Mouse (Mus musculus): Measurements from ENCODE around the gene A830018L16Rik. TPM values are rescaled to one million over a fixed set of nuclear protein-coding genes. Genes with fewer than 3 reads are reported as not detected.

A830018L16Rik gene
- polyA plus RNA-seq, 1 experiment: 4.6 TPM

- Histone ChIP-seq H3K9me3 (replicated peaks; ENCODE audit: control insufficient read depth, insufficient read depth, low read length, poor library complexity, severe bottlenecking) (no peaks in the 10 kb centered on the region), H3K9ac (ENCODE audit: low read depth, poor library complexity, severe bottlenecking) (no peak overlapping the region), H3K27ac (ENCODE audit: insufficient read depth, low read length) (no peak overlapping the region), H3K4me3 (ENCODE audit: low read depth, low read length) (no peak overlapping the region), H3K4me1 (ENCODE audit: control insufficient read depth, insufficient read depth, low read length) (no peaks in the 10 kb centered on the region), H3K36me3 (ENCODE audit: control insufficient read depth, insufficient read depth, low read length, poor library complexity, severe bottlenecking) (no peaks in the 10 kb centered on the region), H3K27me3 (ENCODE audit: control insufficient read depth, insufficient read depth, low read length, poor library complexity, severe bottlenecking) (no peaks in the 10 kb centered on the region)
- TF ChIP-seq POLR2A (IDR thresholded peaks at IDR 0.05; ENCODE audit: insufficient read depth, low read length): no peak
- no peak for TF ChIP-seq CTCF (IDR thresholded peaks at IDR 0.05; ENCODE audit: low read depth, low read length)
- no peak for TF ChIP-seq EP300 (IDR thresholded peaks at IDR 0.05; ENCODE audit: insufficient read depth, low read depth, low read length)
These were observed 467.8 kb downstream of the A830018L16Rik start for GRCm38 (mm10) chr1:11881706-11882105.

- Histone ChIP-seq H3K9ac (ENCODE audit: low read depth, poor library complexity, severe bottlenecking) (no peak overlapping the region), H3K4me3 (ENCODE audit: low read depth, low read length) (no peak overlapping the region), H3K9me3 (replicated peaks; ENCODE audit: control insufficient read depth, insufficient read depth, low read length, poor library complexity, severe bottlenecking) (no peaks in the 10 kb centered on the region), H3K4me1 (ENCODE audit: control insufficient read depth, insufficient read depth, low read length) (no peaks in the 10 kb centered on the region), H3K27me3 (ENCODE audit: control insufficient read depth, insufficient read depth, low read length, poor library complexity, severe bottlenecking) (no peaks in the 10 kb centered on the region), H3K36me3 (ENCODE audit: control insufficient read depth, insufficient read depth, low read length, poor library complexity, severe bottlenecking) (no peaks in the 10 kb centered on the region), H3K27ac (ENCODE audit: insufficient read depth, low read length) (no peak overlapping the region)
- TF ChIP-seq EP300 (IDR thresholded peaks at IDR 0.05; ENCODE audit: insufficient read depth, low read depth, low read length) (no peak), CTCF (IDR thresholded peaks at IDR 0.05; ENCODE audit: low read depth, low read length) (no peak), POLR2A (IDR thresholded peaks at IDR 0.05; ENCODE audit: insufficient read depth, low read length) (no peak)
These were observed 481.8 kb downstream of the A830018L16Rik start for GRCm38 (mm10) chr1:11895715-11896114.

GRCm38 (mm10) chr1:11915873-11916272, 502.0 kb downstream of the A830018L16Rik start:
- no peaks in the 10 kb centered on the region for H3K27me3 ChIP-seq (ENCODE audit: control insufficient read depth, insufficient read depth, low read length, poor library complexity, severe bottlenecking)
- no peaks in the 10 kb centered on the region for H3K36me3 ChIP-seq (ENCODE audit: control insufficient read depth, insufficient read depth, low read length, poor library complexity, severe bottlenecking)
- no peak overlapping the region for H3K27ac ChIP-seq (ENCODE audit: insufficient read depth, low read length)
- H3K9me3 ChIP-seq (replicated peaks; ENCODE audit: control insufficient read depth, insufficient read depth, low read length, poor library complexity, severe bottlenecking): no peaks in the 10 kb centered on the region
- H3K4me1 ChIP-seq (ENCODE audit: control insufficient read depth, insufficient read depth, low read length): no peaks in the 10 kb centered on the region
- no peak overlapping the region for H3K4me3 ChIP-seq (ENCODE audit: low read depth, low read length)
- no peak for TF ChIP-seq EP300 (IDR thresholded peaks at IDR 0.05; ENCODE audit: insufficient read depth, low read depth, low read length)
- no peak for TF ChIP-seq CTCF (IDR thresholded peaks at IDR 0.05; ENCODE audit: low read depth, low read length)
- TF ChIP-seq POLR2A (IDR thresholded peaks at IDR 0.05; ENCODE audit: insufficient read depth, low read length): no peak
- H3K9ac ChIP-seq (ENCODE audit: low read depth, poor library complexity, severe bottlenecking): no peak overlapping the region

GRCm38 (mm10) chr1:11936984-11937383, 523.1 kb downstream of the A830018L16Rik start:
- Histone ChIP-seq H3K4me1 (ENCODE audit: control insufficient read depth, insufficient read depth, low read length) (no peaks in the 10 kb centered on the region), H3K36me3 (ENCODE audit: control insufficient read depth, insufficient read depth, low read length, poor library complexity, severe bottlenecking) (no peaks in the 10 kb centered on the region), H3K27me3 (ENCODE audit: control insufficient read depth, insufficient read depth, low read length, poor library complexity, severe bottlenecking) (no peaks in the 10 kb centered on the region), H3K4me3 (ENCODE audit: low read depth, low read length) (no peak overlapping the region), H3K9ac (ENCODE audit: low read depth, poor library complexity, severe bottlenecking) (no peak overlapping the region), H3K27ac (ENCODE audit: insufficient read depth, low read length) (no peak overlapping the region), H3K9me3 (replicated peaks; ENCODE audit: control insufficient read depth, insufficient read depth, low read length, poor library complexity, severe bottlenecking) (no peaks in the 10 kb centered on the region)
- TF ChIP-seq CTCF (IDR thresholded peaks at IDR 0.05; ENCODE audit: low read depth, low read length) (no peak), EP300 (IDR thresholded peaks at IDR 0.05; ENCODE audit: insufficient read depth, low read depth, low read length) (no peak), POLR2A (IDR thresholded peaks at IDR 0.05; ENCODE audit: insufficient read depth, low read length) (no peak)

- no peak overlapping the region for H3K4me3 ChIP-seq (ENCODE audit: low read depth, low read length)
- H3K27ac ChIP-seq (ENCODE audit: insufficient read depth, low read length): no peak overlapping the region
- TF ChIP-seq EP300 (IDR thresholded peaks at IDR 0.05; ENCODE audit: insufficient read depth, low read depth, low read length) (no peak), POLR2A (IDR thresholded peaks at IDR 0.05; ENCODE audit: insufficient read depth, low read length) (no peak)
- no peaks in the 10 kb centered on the region for H3K27me3 ChIP-seq (ENCODE audit: control insufficient read depth, insufficient read depth, low read length, poor library complexity, severe bottlenecking)
- H3K4me1 ChIP-seq (ENCODE audit: control insufficient read depth, insufficient read depth, low read length): no peaks in the 10 kb centered on the region
- H3K9me3 ChIP-seq (replicated peaks; ENCODE audit: control insufficient read depth, insufficient read depth, low read length, poor library complexity, severe bottlenecking): no peaks in the 10 kb centered on the region
- H3K36me3 ChIP-seq (ENCODE audit: control insufficient read depth, insufficient read depth, low read length, poor library complexity, severe bottlenecking): no peaks in the 10 kb centered on the region
- no peak overlapping the region for H3K9ac ChIP-seq (ENCODE audit: low read depth, poor library complexity, severe bottlenecking)
These were observed 545.7 kb downstream of the A830018L16Rik start for GRCm38 (mm10) chr1:11959421-11960206.

- Histone ChIP-seq H3K36me3 (ENCODE audit: control insufficient read depth, insufficient read depth, low read length, poor library complexity, severe bottlenecking) (no peaks in the 10 kb centered on the region), H3K4me1 (ENCODE audit: control insufficient read depth, insufficient read depth, low read length) (no peaks in the 10 kb centered on the region), H3K4me3 (ENCODE audit: low read depth, low read length) (no peak overlapping the region), H3K27ac (ENCODE audit: insufficient read depth, low read length) (no peak overlapping the region), H3K27me3 (ENCODE audit: control insufficient read depth, insufficient read depth, low read length, poor library complexity, severe bottlenecking) (no peaks in the 10 kb centered on the region), H3K9ac (ENCODE audit: low read depth, poor library complexity, severe bottlenecking) (no peak overlapping the region), H3K9me3 (replicated peaks; ENCODE audit: control insufficient read depth, insufficient read depth, low read length, poor library complexity, severe bottlenecking) (no peaks in the 10 kb centered on the region)
- no peak for TF ChIP-seq POLR2A (IDR thresholded peaks at IDR 0.05; ENCODE audit: insufficient read depth, low read length)
- TF ChIP-seq CTCF (IDR thresholded peaks at IDR 0.05; ENCODE audit: low read depth, low read length): no peak
- no peak for TF ChIP-seq EP300 (IDR thresholded peaks at IDR 0.05; ENCODE audit: insufficient read depth, low read depth, low read length)
These were observed 568.8 kb downstream of the A830018L16Rik start for GRCm38 (mm10) chr1:11982590-11983136.

All from ES-Bruce4 (cell line).